Mouse (Mus musculus) heart, adult 2 months (tissue): Measurements from ENCODE around the gene Aspm.

Experiments used
- CTCF ChIP-seq: fragments of 200-600 bp; IDR thresholded peaks from 2 replicates; pipeline ENCODE4 v1.8.1; 2022; ENCODE audit warnings: antibody characterized with exemption, mild to moderate bottlenecking, moderate library complexity
- POLR2A ChIP-seq: fragments of 200-500 bp; IDR thresholded peaks from 2 replicates; pipeline ENCODE4 v1.6.1; 2011; ENCODE audit warnings: mild to moderate bottlenecking, low read depth, low read length, control low read depth; ENCODE audit not compliant: insufficient read depth

DNA sequence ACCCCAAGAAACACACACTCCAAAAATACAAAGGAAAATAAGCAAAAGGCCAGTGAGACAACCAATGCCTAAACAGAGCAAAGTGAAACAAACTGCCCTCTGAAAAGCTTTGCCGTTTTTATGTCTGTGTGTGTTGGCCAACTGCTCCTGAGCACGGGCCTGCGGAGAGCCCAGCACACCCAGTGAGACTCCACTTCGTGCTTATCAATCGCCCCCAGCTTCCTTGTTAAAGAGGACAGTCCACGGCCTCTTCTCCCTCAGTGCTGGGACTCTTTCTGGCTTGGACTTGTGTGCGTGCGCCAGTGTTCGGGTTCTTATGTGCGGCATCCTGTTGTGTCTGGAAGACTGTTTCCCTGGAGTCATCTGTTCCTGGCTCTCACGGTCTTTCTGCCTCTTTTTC is 11.4 kb downstream of the Aspm start:
- TF ChIP-seq CTCF = no peak
- TF ChIP-seq POLR2A = no peak
